Mouse (Mus musculus): ENCODE measurements around the gene Gm12830. TPM values are rescaled to one million over a fixed set of nuclear protein-coding genes. Genes with fewer than 3 reads are reported as not detected.

Gm12830 gene
- total RNA-seq, 2 experiments from 2014 or later = not detected

Other genes starting within 250 kb of the Gm12830 start
- gene Foxd2, start 87.2 kb downstream of the Gm12830 start, total RNA-seq (2021) = 1 to 10 TPM; 4.0 to 5.1 TPM
- gene Foxe3, start 104.3 kb downstream of the Gm12830 start, total RNA-seq (2021) = not detected
- 10 to 100 TPM; 83.4 to 87.0 TPM for gene Cmpk1, start 165.5 kb downstream of the Gm12830 start, total RNA-seq (2021)
- gene Stil, start 178.4 kb downstream of the Gm12830 start, total RNA-seq (2021) = 1 to 10 TPM; 6.5 to 7.1 TPM
- gene Tal1, start 234.7 kb downstream of the Gm12830 start, total RNA-seq (2021) = 10 to 100 TPM in 1 of 2 experiments, 1 to 10 TPM in 1; 6.3 to 11.3 TPM

Measured in adrenal gland, postnatal 4 days (tissue).